Mouse (Mus musculus): ENCODE measurements around the gene Dll4. TPM values are rescaled to one million over a fixed set of nuclear protein-coding genes. Genes with fewer than 3 reads are reported as not detected.

The Dll4 gene
- polyA plus RNA-seq, 1 experiment = 15.9 TPM

GRCm38 (mm10) chr2:119298330-119298729 lies 27.3 kb upstream of the Dll4 start:
- WGBS = 27% methylated on average over 5 of the region's 5 CpGs
- peak; percentile 85 for DNase-seq
- H3K27me3 ChIP-seq (replicated peaks; ENCODE audit: control insufficient read depth, insufficient read depth, low read length) = no peaks in the 10 kb centered on the region
- no peak overlapping the region for H3K4me3 ChIP-seq (ENCODE audit: insufficient read depth, low read depth, low read length)
- H3K27ac ChIP-seq (ENCODE audit: insufficient read depth, low read depth, low read length) = no peak overlapping the region
- no peak for TF ChIP-seq POLR2A (IDR thresholded peaks at IDR 0.05; ENCODE audit: low read depth, low read length)
- peak; percentile 90 for TF ChIP-seq CTCF (conservative IDR thresholded peaks at IDR 0.05; ENCODE audit: insufficient read depth, insufficient read length, low read depth, low read length)
- H3K36me3 ChIP-seq (ENCODE audit: control insufficient read depth, insufficient read depth, low read length) = no peaks in the 10 kb centered on the region; the same call in none of the 2 replicates
- H3K4me1 ChIP-seq (ENCODE audit: control insufficient read depth, insufficient read depth, low read length) = peaks cover 7% of the 10 kb centered on the region; the same call in 1 of the 2 replicates

GRCm38 (mm10) chr2:119298839-119299238 lies 26.7 kb upstream of the Dll4 start:
- peaks cover 7% of the 10 kb centered on the region; the same call in 1 of the 2 replicates for H3K4me1 ChIP-seq (ENCODE audit: control insufficient read depth, insufficient read depth, low read length)
- TF ChIP-seq CTCF (conservative IDR thresholded peaks at IDR 0.05; ENCODE audit: insufficient read depth, insufficient read length, low read depth, low read length) (no peak), POLR2A (IDR thresholded peaks at IDR 0.05; ENCODE audit: low read depth, low read length) (no peak)
- H3K27ac ChIP-seq (ENCODE audit: insufficient read depth, low read depth, low read length) = no peak overlapping the region
- no peak overlapping the region for H3K4me3 ChIP-seq (ENCODE audit: insufficient read depth, low read depth, low read length)
- no peaks in the 10 kb centered on the region; the same call in none of the 2 replicates for H3K36me3 ChIP-seq (ENCODE audit: control insufficient read depth, insufficient read depth, low read length)
- DNase-seq = no peak
- WGBS = 66% methylated on average over 2 of the region's 2 CpGs
- no peaks in the 10 kb centered on the region for H3K27me3 ChIP-seq (replicated peaks; ENCODE audit: control insufficient read depth, insufficient read depth, low read length)

- Histone ChIP-seq H3K27me3 (replicated peaks; ENCODE audit: control insufficient read depth, insufficient read depth, low read length) (no peaks in the 10 kb centered on the region), H3K36me3 (ENCODE audit: control insufficient read depth, insufficient read depth, low read length) (no peaks in the 10 kb centered on the region; the same call in 1 of the 2 replicates), H3K4me3 (ENCODE audit: insufficient read depth, low read depth, low read length) (peak overlapping the region; percentile 5; the same call in 1 of the 2 replicates), H3K4me1 (ENCODE audit: control insufficient read depth, insufficient read depth, low read length) (peaks cover 7% of the 10 kb centered on the region; the same call in 1 of the 2 replicates), H3K27ac (ENCODE audit: insufficient read depth, low read depth, low read length) (peak overlapping the region; percentile 74)
- TF ChIP-seq POLR2A (IDR thresholded peaks at IDR 0.05; ENCODE audit: low read depth, low read length) (no peak), CTCF (conservative IDR thresholded peaks at IDR 0.05; ENCODE audit: insufficient read depth, insufficient read length, low read depth, low read length) (peak; percentile 77)
- WGBS = 8% methylated on average over 15 of the region's 15 CpGs
- peak; percentile 95 for DNase-seq
These were observed 25.4 kb upstream of the Dll4 start for GRCm38 (mm10) chr2:119299981-119300818.

- H3K4me3 ChIP-seq (ENCODE audit: insufficient read depth, low read depth, low read length) = no peak overlapping the region
These were observed 24.6 kb upstream of the Dll4 start for GRCm38 (mm10) chr2:119300819-119301493.

GRCm38 (mm10) chr2:119302876-119303275 lies 22.7 kb upstream of the Dll4 start:
- Histone ChIP-seq H3K4me3 (ENCODE audit: insufficient read depth, low read depth, low read length) (no peak overlapping the region), H3K27me3 (replicated peaks; ENCODE audit: control insufficient read depth, insufficient read depth, low read length) (no peaks in the 10 kb centered on the region), H3K27ac (ENCODE audit: insufficient read depth, low read depth, low read length) (no peak overlapping the region), H3K36me3 (ENCODE audit: control insufficient read depth, insufficient read depth, low read length) (no peaks in the 10 kb centered on the region; the same call in 1 of the 2 replicates), H3K4me1 (ENCODE audit: control insufficient read depth, insufficient read depth, low read length) (peaks cover 7% of the 10 kb centered on the region; the same call in 1 of the 2 replicates)
- DNase-seq = no peak
- TF ChIP-seq POLR2A (IDR thresholded peaks at IDR 0.05; ENCODE audit: low read depth, low read length) (no peak), CTCF (conservative IDR thresholded peaks at IDR 0.05; ENCODE audit: insufficient read depth, insufficient read length, low read depth, low read length) (no peak)
- WGBS = 59% methylated on average over 6 of the region's 6 CpGs

More at GRCm38 (mm10) chr2:119300819-119301493, 24.6 kb upstream of the Dll4 start:
- H3K4me1 ChIP-seq (ENCODE audit: control insufficient read depth, insufficient read depth, low read length) = peaks cover 7% of the 10 kb centered on the region; the same call in 1 of the 2 replicates
- no peaks in the 10 kb centered on the region for H3K27me3 ChIP-seq (replicated peaks; ENCODE audit: control insufficient read depth, insufficient read depth, low read length)
- peak overlapping the region; percentile 58 for H3K27ac ChIP-seq (ENCODE audit: insufficient read depth, low read depth, low read length)
- DNase-seq = peak; percentile 76
- WGBS = 50% methylated on average over 7 of the region's 7 CpGs
- TF ChIP-seq POLR2A (IDR thresholded peaks at IDR 0.05; ENCODE audit: low read depth, low read length) = no peak
- TF ChIP-seq CTCF (conservative IDR thresholded peaks at IDR 0.05; ENCODE audit: insufficient read depth, insufficient read length, low read depth, low read length) = no peak
- H3K36me3 ChIP-seq (ENCODE audit: control insufficient read depth, insufficient read depth, low read length) = no peaks in the 10 kb centered on the region; the same call in 1 of the 2 replicates

GRCm38 (mm10) chr2:119304391-119304790 lies 21.2 kb upstream of the Dll4 start:
- Histone ChIP-seq H3K36me3 (ENCODE audit: control insufficient read depth, insufficient read depth, low read length) (no peaks in the 10 kb centered on the region), H3K27ac (ENCODE audit: insufficient read depth, low read depth, low read length) (no peak overlapping the region), H3K4me3 (ENCODE audit: insufficient read depth, low read depth, low read length) (no peak overlapping the region), H3K4me1 (ENCODE audit: control insufficient read depth, insufficient read depth, low read length) (0 out of 2 replicates have a peak, but pooled peaks cover under 1% of the 10 kb centered on the region), H3K27me3 (replicated peaks; ENCODE audit: control insufficient read depth, insufficient read depth, low read length) (no peaks in the 10 kb centered on the region)
- no peak for DNase-seq
- 69% methylated on average over 3 of the region's 3 CpGs for WGBS
- TF ChIP-seq CTCF (conservative IDR thresholded peaks at IDR 0.05; ENCODE audit: insufficient read depth, insufficient read length, low read depth, low read length) (no peak), POLR2A (IDR thresholded peaks at IDR 0.05; ENCODE audit: low read depth, low read length) (no peak)
